Mouse (Mus musculus) kidney, adult 2 months (tissue): ENCODE data around the gene Prkn.

ENCODE experiments used
- CTCF ChIP-seq: fragments of 200-500 bp; conservative IDR thresholded peaks from 2 replicates; pipeline ENCODE4 v1.5.1; 2011; ENCODE audit warnings: low read depth, mild to moderate bottlenecking, control low read depth, low read length, moderate library complexity, mixed read lengths; ENCODE audit not compliant: insufficient read depth, insufficient read length
- POLR2A ChIP-seq: fragments of 200-500 bp; IDR thresholded peaks from one replicate; pipeline ENCODE4 v1.6.1; 2011; ENCODE audit warnings: low read depth, low read length, control low read depth

- TF ChIP-seq CTCF (no peak), POLR2A (no peak)
Measured at GRCm38 (mm10) chr17:11923989-11924388, 1083.8 kb downstream of the Prkn start.
